Mouse (Mus musculus) MEL (cell line): ENCODE results near the gene Cwc27. TPM values are rescaled to one million over a fixed set of nuclear protein-coding genes. Genes with fewer than 3 reads are reported as not detected.

Source experiments
- DNase-seq: peaks from one replicate; pipeline ENCODE4 v3.0.0; 2011; ENCODE audit warnings: low read depth, low spot score
- H3K27ac ChIP-seq: 2 replicates; pipeline ENCODE4 v1.5.1; 2012; ENCODE audit warnings: low read depth, mild to moderate bottlenecking, control low read depth, low read length, moderate library complexity; ENCODE audit not compliant: control insufficient read depth
- H3K27me3 ChIP-seq, 2 experiments: fragments of 150-350 bp in 1 of 2; sonication (generic) in 1 of 2; 2 replicates each; pipeline ENCODE4 v1.6.1; 2012; ENCODE audit warnings: low read length in 2 of 2, mild to moderate bottlenecking in 2 of 2, improper control_type of control experiment in 1 of 2, moderate library complexity in 1 of 2; ENCODE audit not compliant: insufficient read depth in 2 of 2, control insufficient read depth in 1 of 2
- H3K36me3 ChIP-seq, 2 experiments: 2 replicates each; pipeline ENCODE4 v1.6.1; 2012 to 2014; ENCODE audit warnings: low read length in 2 of 2, improper control_type of control experiment in 1 of 2, inconsistent platforms in 1 of 2, mild to moderate bottlenecking in 1 of 2; ENCODE audit not compliant: insufficient read depth in 2 of 2, control insufficient read depth in 1 of 2
- H3K4me1 ChIP-seq, 2 experiments: fragments of 150-350 bp in 1 of 2; sonication (generic) in 1 of 2; 2 replicates each; pipeline ENCODE4 v1.6.1; 2012; ENCODE audit warnings: low read length in 2 of 2, improper control_type of control experiment in 1 of 2, mild to moderate bottlenecking in 1 of 2; ENCODE audit not compliant: insufficient read depth in 2 of 2, control insufficient read depth in 1 of 2
- H3K4me3 ChIP-seq, 2 experiments: fragments of 150-350 bp in 1 of 2; sonication (generic) in 1 of 2; 2 replicates each; pipeline ENCODE4 v1.5.1; 2012; ENCODE audit warnings: low read depth in 2 of 2, low read length in 2 of 2, mild to moderate bottlenecking in 2 of 2, moderate library complexity in 2 of 2, control low read depth in 1 of 2, improper control_type of control experiment in 1 of 2; ENCODE audit not compliant: control insufficient read depth in 1 of 2, insufficient read depth in 1 of 2
- H3K79me2 ChIP-seq: 2 replicates; pipeline ENCODE4 v1.6.1; 2012; ENCODE audit warnings: mild to moderate bottlenecking, low read length, moderate library complexity; ENCODE audit not compliant: control insufficient read depth, poor library complexity, insufficient read depth
- H3K9ac ChIP-seq: 2 replicates; pipeline ENCODE4 v1.6.1; 2012; ENCODE audit warnings: low read depth, mild to moderate bottlenecking, control low read depth, low read length, moderate library complexity; ENCODE audit not compliant: control insufficient read depth, poor library complexity, severe bottlenecking
- H3K9me3 ChIP-seq: fragments of 150-350 bp; sonication (generic); replicated peaks from 2 replicates; pipeline ENCODE4 v1.6.1; 2012; ENCODE audit warnings: mild to moderate bottlenecking, low read length, improper control_type of control experiment, moderate library complexity; ENCODE audit not compliant: insufficient read depth
- BHLHE40 ChIP-seq: IDR thresholded peaks from 2 replicates; pipeline ENCODE4 v1.6.1; 2012; ENCODE audit warnings: low read depth, mild to moderate bottlenecking, inconsistent platforms, low read length, improper control_type of control experiment, borderline replicate concordance
- CHD1 ChIP-seq: IDR thresholded peaks from 2 replicates; pipeline ENCODE4 v1.6.1; 2012; ENCODE audit warnings: low read depth, mild to moderate bottlenecking, inconsistent platforms, low read length, improper control_type of control experiment
- CHD2 ChIP-seq: IDR thresholded peaks from 2 replicates; pipeline ENCODE4 v1.6.1; 2011; ENCODE audit warnings: low read length, improper control_type of control experiment
- CTCF ChIP-seq, 3 experiments: IDR thresholded peaks in 2 of 3; conservative IDR thresholded peaks in 1 of 3; 2 replicates each; pipeline ENCODE4 v1.5.1; 2011 to 2012; ENCODE audit warnings: low read length in 3 of 3, low read depth in 2 of 3, mild to moderate bottlenecking in 2 of 3, improper control_type of control experiment in 1 of 3, inconsistent platforms in 1 of 3, mixed read lengths in 1 of 3, moderate library complexity in 1 of 3; ENCODE audit not compliant: control insufficient read depth in 1 of 3, insufficient read depth in 1 of 3, poor library complexity in 1 of 3, severe bottlenecking in 1 of 3
- E2F4 ChIP-seq: IDR thresholded peaks from 2 replicates; pipeline ENCODE4 v1.6.1; 2011; ENCODE audit warnings: low read depth, low read length, improper control_type of control experiment, borderline replicate concordance
- ELF1 ChIP-seq: IDR thresholded peaks from 2 replicates; pipeline ENCODE4 v1.6.1; 2014; ENCODE audit warnings: low read depth, mild to moderate bottlenecking, inconsistent platforms, low read length, improper control_type of control experiment, moderate library complexity
- EP300 ChIP-seq, 2 experiments: IDR thresholded peaks; 2 replicates each; pipeline ENCODE4 v1.6.1; 2011; ENCODE audit warnings: improper control_type of control experiment in 2 of 2, low read length in 2 of 2, low read depth in 1 of 2, mild to moderate bottlenecking in 1 of 2
- ETS1 ChIP-seq: IDR thresholded peaks from 2 replicates; pipeline ENCODE4 v1.6.1; 2012; ENCODE audit warnings: low read depth, mild to moderate bottlenecking, inconsistent platforms, low read length, improper control_type of control experiment, moderate library complexity
- GABPA ChIP-seq: IDR thresholded peaks from 2 replicates; pipeline ENCODE4 v1.6.1; 2012; ENCODE audit warnings: low read depth, mild to moderate bottlenecking, inconsistent platforms, low read length, improper control_type of control experiment, moderate library complexity
- GATA1 ChIP-seq: IDR thresholded peaks from 2 replicates; pipeline ENCODE4 v1.6.1; 2011; ENCODE audit warnings: low read depth, low read length, improper control_type of control experiment
- HCFC1 ChIP-seq: IDR thresholded peaks from 2 replicates; pipeline ENCODE4 v1.6.1; 2012; ENCODE audit warnings: low read depth, mild to moderate bottlenecking, inconsistent platforms, low read length, improper control_type of control experiment, moderate library complexity
- MAFK ChIP-seq: IDR thresholded peaks from 2 replicates; pipeline ENCODE4 v1.6.1; 2011; ENCODE audit warnings: low read depth, mild to moderate bottlenecking, low read length, improper control_type of control experiment, borderline replicate concordance
- MAX ChIP-seq: IDR thresholded peaks from 2 replicates; pipeline ENCODE4 v1.6.1; 2011; ENCODE audit warnings: low read length, improper control_type of control experiment
- MEF2A ChIP-seq: IDR thresholded peaks from 2 replicates; pipeline ENCODE4 v1.6.1; 2014; ENCODE audit warnings: low read depth, mild to moderate bottlenecking, inconsistent platforms, low read length, improper control_type of control experiment; ENCODE audit not compliant: poor library complexity, insufficient replicate concordance, severe bottlenecking; ENCODE audit errors: extremely low read depth
- MXI1 ChIP-seq: IDR thresholded peaks from 2 replicates; pipeline ENCODE4 v1.6.1; 2011; ENCODE audit warnings: mild to moderate bottlenecking, low read depth, low read length, improper control_type of control experiment
- MYB ChIP-seq: IDR thresholded peaks from 2 replicates; pipeline ENCODE4 v1.6.1; 2011; ENCODE audit warnings: mild to moderate bottlenecking, low read depth, low read length, improper control_type of control experiment
- MYC ChIP-seq: IDR thresholded peaks from 2 replicates; pipeline ENCODE4 v1.6.1; 2011; ENCODE audit warnings: low read depth, mild to moderate bottlenecking, low read length, improper control_type of control experiment, moderate library complexity
- NELFE ChIP-seq: IDR thresholded peaks from 2 replicates; pipeline ENCODE4 v1.6.1; 2011; ENCODE audit warnings: low read depth, low read length, improper control_type of control experiment
- NRF1 ChIP-seq: IDR thresholded peaks from 2 replicates; pipeline ENCODE4 v1.6.1; 2014; ENCODE audit warnings: low read depth, mild to moderate bottlenecking, inconsistent platforms, low read length, improper control_type of control experiment, moderate library complexity; ENCODE audit not compliant: poor library complexity, insufficient read depth, severe bottlenecking
- POLR2A ChIP-seq, 2 experiments: IDR thresholded peaks; 2 replicates each; pipeline ENCODE4 v1.6.1; 2011 to 2012; ENCODE audit warnings: low read length in 2 of 2, mild to moderate bottlenecking in 2 of 2, control low read depth in 1 of 2, improper control_type of control experiment in 1 of 2, low read depth in 1 of 2, moderate library complexity in 1 of 2; ENCODE audit not compliant: control insufficient read depth in 1 of 2, insufficient read depth in 1 of 2, poor library complexity in 1 of 2
- POLR2AphosphoS2 ChIP-seq: IDR thresholded peaks from 2 replicates; pipeline ENCODE4 v1.6.1; 2011; ENCODE audit warnings: low read length, improper control_type of control experiment
- POLR2AphosphoS5 ChIP-seq: IDR thresholded peaks from 2 replicates; pipeline ENCODE4 v1.6.1; 2012; ENCODE audit warnings: low read depth, borderline replicate concordance, mild to moderate bottlenecking, inconsistent platforms, low read length, moderate library complexity, mixed read lengths
- RCOR1 ChIP-seq: IDR thresholded peaks from 2 replicates; pipeline ENCODE4 v1.6.1; 2012; ENCODE audit warnings: low read depth, mild to moderate bottlenecking, inconsistent platforms, low read length, improper control_type of control experiment
- SIN3A ChIP-seq: IDR thresholded peaks from 2 replicates; pipeline ENCODE4 v1.6.1; 2012; ENCODE audit warnings: low read length, improper control_type of control experiment, inconsistent platforms
- SMC3 ChIP-seq: IDR thresholded peaks from 2 replicates; pipeline ENCODE4 v1.6.1; 2011; ENCODE audit warnings: low read depth, low read length, improper control_type of control experiment
- TAL1 ChIP-seq: IDR thresholded peaks from 2 replicates; pipeline ENCODE4 v1.6.1; 2012; ENCODE audit warnings: mild to moderate bottlenecking, inconsistent platforms, low read length, moderate library complexity, mixed read lengths
- TBP ChIP-seq: IDR thresholded peaks from 2 replicates; pipeline ENCODE4 v1.8.0; 2011; ENCODE audit warnings: low read depth, low read length, improper control_type of control experiment
- TCF12 ChIP-seq: IDR thresholded peaks from 2 replicates; pipeline ENCODE4 v1.6.1; 2014; ENCODE audit warnings: low read depth, mild to moderate bottlenecking, inconsistent platforms, low read length, improper control_type of control experiment, moderate library complexity
- UBTF ChIP-seq: IDR thresholded peaks from 2 replicates; pipeline ENCODE4 v1.6.1; 2012; ENCODE audit warnings: low read depth, mild to moderate bottlenecking, inconsistent platforms, low read length, improper control_type of control experiment, moderate library complexity, borderline replicate concordance; ENCODE audit not compliant: insufficient read depth
- USF1 ChIP-seq: IDR thresholded peaks from 2 replicates; pipeline ENCODE4 v1.6.1; 2014; ENCODE audit warnings: low read depth, mild to moderate bottlenecking, inconsistent platforms, low read length, improper control_type of control experiment, moderate library complexity
- USF2 ChIP-seq, 2 experiments: IDR thresholded peaks; 2 replicates each; pipeline ENCODE4 v1.6.1; 2011 to 2012; ENCODE audit warnings: improper control_type of control experiment in 2 of 2, low read length in 2 of 2, borderline replicate concordance in 1 of 2, inconsistent platforms in 1 of 2, low read depth in 1 of 2, mild to moderate bottlenecking in 1 of 2; ENCODE audit not compliant: insufficient read depth in 1 of 2
- ZKSCAN1 ChIP-seq: IDR thresholded peaks from 2 replicates; pipeline ENCODE4 v1.6.1; 2012; ENCODE audit warnings: low read depth, mild to moderate bottlenecking, inconsistent platforms, low read length, improper control_type of control experiment, moderate library complexity
- ZMIZ1 ChIP-seq: IDR thresholded peaks from 2 replicates; pipeline ENCODE4 v1.6.1; 2012; ENCODE audit warnings: low read depth, mild to moderate bottlenecking, inconsistent platforms, low read length, improper control_type of control experiment, moderate library complexity
- polyA plus RNA-seq, 2 experiments: library from polyadenylated mRNA; stranded (reverse) in 1 of 2; unstranded in 1 of 2; fragments of >175 nt in 1 of 2; fragments of >200 nt in 1 of 2; gene quantifications; 2 replicates each; pipeline versions ENCODE4 v1.2.1 to v1.2.4; 2012; ENCODE audit warnings: low replicate concordance in 2 of 2, low read depth in 1 of 2; ENCODE audit not compliant: insufficient read length in 2 of 2, insufficient read depth in 1 of 2, missing spikeins in 1 of 2
- total RNA-seq: library from RNA; depleted of rRNA; stranded (reverse); fragments of 300-350 nt; gene quantifications from 2 replicates; pipeline ENCODE4 v1.2.3, GENCODE M21; 2012; rRNA removed

The Cwc27 gene
- total RNA-seq (18.3 and 18.9 TPM in 2 replicates), polyA plus RNA-seq (10 to 100 TPM in 1 of 2 experiments, not detected in 1; 22.0 TPM)

GRCm38 (mm10) chr13:104816635-104817571, at the start of gene Cwc27:
TSS of gene Cwc27 (minus strand) at chr13:104817142.
- peak within 1 kb of the TSS; percentile 83 to 96 for H3K4me3 ChIP-seq
- DNase-seq: peak; percentile 94
- peaks cover 0 to 21% of the 10 kb centered on the region in 2 experiments; a peak in 2 of 4 replicates for H3K36me3 ChIP-seq
- H3K9me3 ChIP-seq: no peaks in the 10 kb centered on the region
- peaks cover 5 to 12% of the 10 kb centered on the region in 2 experiments; a peak in 2 of 4 replicates for H3K4me1 ChIP-seq
- no peaks in the 10 kb centered on the region for H3K27me3 ChIP-seq
- peak within 1 kb of the TSS; percentile 96 for H3K9ac ChIP-seq
- H3K79me2 ChIP-seq: peaks cover 14% of the 10 kb centered on the region
- peak within 1 kb of the TSS; percentile 91 for H3K27ac ChIP-seq
- TF ChIP-seq POLR2AphosphoS2 (peak; percentile 45; the same call in 1 of the 2 replicates), CHD2 (no peak), TCF12 (peak; percentile 73), EP300 (IDR thresholded peaks at IDR 0.05; ENCODE audit: low read depth in 1 of 2, low read length in 2 of 2) (0 out of 4 replicates have a peak, but pooled peaks of 1 of the 2 experiments have one; percentile 22), MYB (no peak), USF1 (peak; percentile 16; the same call in 1 of the 2 replicates), POLR2AphosphoS5 (0 out of 2 replicates have a peak, but pooled peaks have one; percentile 47), MXI1 (peak; percentile 28; the same call in 1 of the 2 replicates), ETS1 (peak; percentile 17; the same call in 1 of the 2 replicates), MYC (0 out of 2 replicates have a peak, but pooled peaks have one; percentile 31), USF2 (IDR thresholded peaks at IDR 0.05; ENCODE audit: borderline replicate concordance in 1 of 2, insufficient read depth in 1 of 2, low read depth in 1 of 2, low read length in 2 of 2) (no peak), GABPA (no peak), SMC3 (no peak), CTCF (IDR thresholded peaks at IDR 0.05 in 2 of 3, conservative IDR thresholded peaks at IDR 0.05 in 1 of 3; ENCODE audit: control insufficient read depth in 1 of 3, insufficient read depth in 1 of 3, low read depth in 2 of 3, low read length in 3 of 3, poor library complexity in 1 of 3, severe bottlenecking in 1 of 3) (no peak), HCFC1 (peak; percentile 91), ZKSCAN1 (no peak), RCOR1 (no peak), SIN3A (peak; percentile 88), E2F4 (peak; percentile 57; the same call in 1 of the 2 replicates), TBP (peak; percentile 90), NRF1 (no peak), CHD1 (peak; percentile 100), POLR2A (IDR thresholded peaks at IDR 0.05; ENCODE audit: control insufficient read depth in 1 of 2, insufficient read depth in 1 of 2, low read depth in 1 of 2, low read length in 2 of 2, poor library complexity in 1 of 2) (peak; percentile 18 to 64; a peak in 1 of 4 replicates), NELFE (peak; percentile 52), UBTF (peak; percentile 85; the same call in 1 of the 2 replicates), TAL1 (no peak), ELF1 (peak; percentile 42; the same call in 1 of the 2 replicates), BHLHE40 (peak; percentile 43; the same call in 1 of the 2 replicates), GATA1 (no peak), MAX (peak; percentile 6; the same call in 1 of the 2 replicates), ZMIZ1 (0 out of 2 replicates have a peak, but pooled peaks have one; percentile 30), MEF2A (no peak), MAFK (no peak)
